Mouse (Mus musculus) heart, postnatal 0 days (tissue): ENCODE measurements around the gene Tmprss11e.

ENCODE experiments used
- CTCF ChIP-seq: IDR thresholded peaks from 2 replicates; pipeline ENCODE4 v1.5.1; 2016; ENCODE audit warnings: antibody characterized with exemption, control low read depth, low read depth
- EP300 ChIP-seq: IDR thresholded peaks from 2 replicates; pipeline ENCODE4 v1.6.1; 2016; ENCODE audit warnings: antibody characterized with exemption, low read depth

DNA sequence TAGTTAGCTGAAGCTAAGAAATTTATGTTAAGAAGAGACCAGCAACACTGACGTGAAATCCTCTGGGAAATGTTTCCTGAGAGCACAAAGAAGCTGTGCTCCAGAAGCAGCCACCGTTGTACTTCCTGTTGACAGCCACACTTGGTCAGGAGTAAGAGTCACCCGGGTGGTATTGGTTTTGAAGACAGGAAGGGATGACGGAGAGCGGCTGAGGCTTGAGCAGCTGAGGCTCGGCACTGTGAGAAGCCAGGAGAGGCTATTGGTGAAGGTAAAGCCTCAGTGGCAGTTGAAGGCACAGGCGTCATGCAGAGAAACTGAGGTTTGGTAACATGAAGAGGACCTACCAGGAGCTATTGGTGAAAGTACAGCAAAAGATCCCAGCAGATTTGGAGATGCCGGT is 47.2 kb upstream of the Tmprss11e start:
- TF ChIP-seq CTCF: no peak
- TF ChIP-seq EP300: no peak
